Mouse (Mus musculus): ENCODE measurements around the gene Snap91. TPM values are rescaled to one million over a fixed set of nuclear protein-coding genes. Genes with fewer than 3 reads are reported as not detected.
A peak's percentile ranks its signal among the peaks of the same experiment; 100 is the strongest.

Gene Snap91
- polyA plus RNA-seq, 1 experiment from 2014 or later, result 3.4 TPM

GRCm38 (mm10) chr9:86799099-86799498, 81.4 kb downstream of the Snap91 start:
- Histone ChIP-seq H3K9ac (ENCODE audit: low read length) (no peak overlapping the region), H3K4me2 (ENCODE audit: low read depth, severe bottlenecking) (no peak overlapping the region), H3K4me3 (ENCODE audit: low read depth, low read length) (no peak overlapping the region), H3K36me3 (ENCODE audit: control insufficient read depth, insufficient read depth, low read length) (no peaks in the 10 kb centered on the region), H3K27me3 (ENCODE audit: control insufficient read depth, insufficient read depth, low read length) (no peaks in the 10 kb centered on the region), H3K27ac (replicated peaks; ENCODE audit: low read depth, low read length) (no peak overlapping the region), H3K4me1 (ENCODE audit: control insufficient read depth, insufficient read depth, low read length) (no peaks in the 10 kb centered on the region), H3K9me3 (ENCODE audit: control insufficient read depth, low read length) (no peaks in the 10 kb centered on the region)
- no peak for DNase-seq (ENCODE audit: low spot score)
- WGBS, result 49% methylated on average over 7 of the region's 7 CpGs
- ATAC-seq (ENCODE audit: insufficient number of reproducible peaks, low FRiP score, low TSS enrichment, low read depth), result no peak

GRCm38 (mm10) chr9:86798686-86799085, 81.8 kb downstream of the Snap91 start:
- H3K4me3 ChIP-seq (ENCODE audit: low read depth, low read length), result no peak overlapping the region
- H3K27ac ChIP-seq (replicated peaks; ENCODE audit: low read depth, low read length), result no peak overlapping the region
- no peaks in the 10 kb centered on the region for H3K36me3 ChIP-seq (ENCODE audit: control insufficient read depth, insufficient read depth, low read length)
- H3K27me3 ChIP-seq (ENCODE audit: control insufficient read depth, insufficient read depth, low read length), result no peaks in the 10 kb centered on the region
- DNase-seq (ENCODE audit: low spot score), result no peak
- 45% methylated on average over 7 of the region's 7 CpGs for WGBS
- ATAC-seq (ENCODE audit: insufficient number of reproducible peaks, low FRiP score, low TSS enrichment, low read depth), result no peak
- no peak overlapping the region for H3K9ac ChIP-seq (ENCODE audit: low read length)
- H3K9me3 ChIP-seq (ENCODE audit: control insufficient read depth, low read length), result no peaks in the 10 kb centered on the region
- H3K4me2 ChIP-seq (ENCODE audit: low read depth, severe bottlenecking), result no peak overlapping the region
- H3K4me1 ChIP-seq (ENCODE audit: control insufficient read depth, insufficient read depth, low read length), result no peaks in the 10 kb centered on the region

GRCm38 (mm10) chr9:86798129-86798528, 82.3 kb downstream of the Snap91 start:
- H3K4me2 ChIP-seq (ENCODE audit: low read depth, severe bottlenecking), result no peak overlapping the region
- H3K36me3 ChIP-seq (ENCODE audit: control insufficient read depth, insufficient read depth, low read length), result no peaks in the 10 kb centered on the region
- H3K27ac ChIP-seq (replicated peaks; ENCODE audit: low read depth, low read length), result no peak overlapping the region
- WGBS, result 90% methylated on average over 5 of the region's 5 CpGs
- ATAC-seq (ENCODE audit: insufficient number of reproducible peaks, low FRiP score, low TSS enrichment, low read depth) (no peak), DNase-seq (ENCODE audit: low spot score) (no peak)
- H3K4me1 ChIP-seq (ENCODE audit: control insufficient read depth, insufficient read depth, low read length), result no peaks in the 10 kb centered on the region
- H3K9ac ChIP-seq (ENCODE audit: low read length), result no peak overlapping the region
- no peak overlapping the region for H3K4me3 ChIP-seq (ENCODE audit: low read depth, low read length)
- H3K9me3 ChIP-seq (ENCODE audit: control insufficient read depth, low read length), result no peaks in the 10 kb centered on the region
- H3K27me3 ChIP-seq (ENCODE audit: control insufficient read depth, insufficient read depth, low read length), result no peaks in the 10 kb centered on the region

GRCm38 (mm10) chr9:86797553-86797952, 82.9 kb downstream of the Snap91 start:
- DNase-seq (ENCODE audit: low spot score) (no peak), ATAC-seq (ENCODE audit: insufficient number of reproducible peaks, low FRiP score, low TSS enrichment, low read depth) (no peak)
- H3K4me1 ChIP-seq (ENCODE audit: control insufficient read depth, insufficient read depth, low read length), result no peaks in the 10 kb centered on the region
- H3K27me3 ChIP-seq (ENCODE audit: control insufficient read depth, insufficient read depth, low read length), result no peaks in the 10 kb centered on the region
- H3K27ac ChIP-seq (replicated peaks; ENCODE audit: low read depth, low read length), result no peak overlapping the region
- no peak overlapping the region for H3K4me3 ChIP-seq (ENCODE audit: low read depth, low read length)
- H3K9me3 ChIP-seq (ENCODE audit: control insufficient read depth, low read length), result no peaks in the 10 kb centered on the region
- WGBS, result 88% methylated on average over 4 of the region's 4 CpGs
- H3K36me3 ChIP-seq (ENCODE audit: control insufficient read depth, insufficient read depth, low read length), result no peaks in the 10 kb centered on the region
- H3K4me2 ChIP-seq (ENCODE audit: low read depth, severe bottlenecking), result no peak overlapping the region
- no peak overlapping the region for H3K9ac ChIP-seq (ENCODE audit: low read length)

- 66% methylated on average over 3 of the region's 3 CpGs for whole genome bisulfite sequencing
These were observed 85.2 kb downstream of the Snap91 start for GRCm38 (mm10) chr9:86795236-86795635.

GRCm38 (mm10) chr9:86791927-86792326, 88.5 kb downstream of the Snap91 start:
- Histone ChIP-seq H3K36me3 (ENCODE audit: control insufficient read depth, insufficient read depth, low read length) (no peaks in the 10 kb centered on the region), H3K27ac (replicated peaks; ENCODE audit: low read depth, low read length) (no peak overlapping the region), H3K9ac (ENCODE audit: low read length) (no peak overlapping the region), H3K9me3 (ENCODE audit: control insufficient read depth, low read length) (no peaks in the 10 kb centered on the region), H3K4me1 (ENCODE audit: control insufficient read depth, insufficient read depth, low read length) (no peaks in the 10 kb centered on the region), H3K4me2 (ENCODE audit: low read depth, severe bottlenecking) (no peak overlapping the region), H3K27me3 (ENCODE audit: control insufficient read depth, insufficient read depth, low read length) (no peaks in the 10 kb centered on the region), H3K4me3 (ENCODE audit: low read depth, low read length) (no peak overlapping the region)
- whole genome bisulfite sequencing, result 81% methylated on average over 7 of the region's 7 CpGs
- DNase-seq (ENCODE audit: low spot score), result peak; percentile 17
- no peak for ATAC-seq (ENCODE audit: insufficient number of reproducible peaks, low FRiP score, low TSS enrichment, low read depth)

More at GRCm38 (mm10) chr9:86795236-86795635, 85.2 kb downstream of the Snap91 start:
- H3K4me2 ChIP-seq (ENCODE audit: low read depth, severe bottlenecking), result no peak overlapping the region
- no peaks in the 10 kb centered on the region for H3K4me1 ChIP-seq (ENCODE audit: control insufficient read depth, insufficient read depth, low read length)
- H3K36me3 ChIP-seq (ENCODE audit: control insufficient read depth, insufficient read depth, low read length), result no peaks in the 10 kb centered on the region
- no peak for DNase-seq (ENCODE audit: low spot score)
- H3K4me3 ChIP-seq (ENCODE audit: low read depth, low read length), result no peak overlapping the region
- H3K9me3 ChIP-seq (ENCODE audit: control insufficient read depth, low read length), result no peaks in the 10 kb centered on the region
- no peak overlapping the region for H3K9ac ChIP-seq (ENCODE audit: low read length)
- ATAC-seq (ENCODE audit: insufficient number of reproducible peaks, low FRiP score, low TSS enrichment, low read depth), result no peak
- H3K27ac ChIP-seq (replicated peaks; ENCODE audit: low read depth, low read length), result no peak overlapping the region
- no peaks in the 10 kb centered on the region for H3K27me3 ChIP-seq (ENCODE audit: control insufficient read depth, insufficient read depth, low read length)

- Histone ChIP-seq H3K27me3 (ENCODE audit: control insufficient read depth, insufficient read depth, low read length) (no peaks in the 10 kb centered on the region), H3K4me3 (ENCODE audit: low read depth, low read length) (no peak overlapping the region), H3K9ac (ENCODE audit: low read length) (no peak overlapping the region), H3K4me2 (ENCODE audit: low read depth, severe bottlenecking) (no peak overlapping the region), H3K9me3 (ENCODE audit: control insufficient read depth, low read length) (no peaks in the 10 kb centered on the region), H3K36me3 (ENCODE audit: control insufficient read depth, insufficient read depth, low read length) (no peaks in the 10 kb centered on the region), H3K27ac (replicated peaks; ENCODE audit: low read depth, low read length) (no peak overlapping the region), H3K4me1 (ENCODE audit: control insufficient read depth, insufficient read depth, low read length) (no peaks in the 10 kb centered on the region)
- 93% methylated on average over 6 of the region's 6 CpGs for whole genome bisulfite sequencing
- DNase-seq (ENCODE audit: low spot score) (peak; percentile 12), ATAC-seq (ENCODE audit: insufficient number of reproducible peaks, low FRiP score, low TSS enrichment, low read depth) (no peak)
These were observed 91.3 kb downstream of the Snap91 start for GRCm38 (mm10) chr9:86789186-86789585.

GRCm38 (mm10) chr9:86782836-86783235, 97.6 kb downstream of the Snap91 start:
- ATAC-seq (ENCODE audit: insufficient number of reproducible peaks, low FRiP score, low TSS enrichment, low read depth), result no peak
- Histone ChIP-seq H3K4me3 (ENCODE audit: low read depth, low read length) (no peak overlapping the region), H3K36me3 (ENCODE audit: control insufficient read depth, insufficient read depth, low read length) (no peaks in the 10 kb centered on the region), H3K27ac (replicated peaks; ENCODE audit: low read depth, low read length) (no peak overlapping the region), H3K4me1 (ENCODE audit: control insufficient read depth, insufficient read depth, low read length) (no peaks in the 10 kb centered on the region), H3K9me3 (ENCODE audit: control insufficient read depth, low read length) (no peaks in the 10 kb centered on the region), H3K4me2 (ENCODE audit: low read depth, severe bottlenecking) (no peak overlapping the region), H3K27me3 (ENCODE audit: control insufficient read depth, insufficient read depth, low read length) (no peaks in the 10 kb centered on the region), H3K9ac (ENCODE audit: low read length) (no peak overlapping the region)
- DNase-seq (ENCODE audit: low spot score), result peak; percentile 13
- 93% methylated on average over 2 of the region's 2 CpGs for WGBS

- DNase-seq (ENCODE audit: low spot score) (peak; percentile 6), ATAC-seq (ENCODE audit: insufficient number of reproducible peaks, low FRiP score, low TSS enrichment, low read depth) (no peak)
- Histone ChIP-seq H3K36me3 (ENCODE audit: control insufficient read depth, insufficient read depth, low read length) (no peaks in the 10 kb centered on the region), H3K4me1 (ENCODE audit: control insufficient read depth, insufficient read depth, low read length) (no peaks in the 10 kb centered on the region), H3K27me3 (ENCODE audit: control insufficient read depth, insufficient read depth, low read length) (no peaks in the 10 kb centered on the region), H3K9me3 (ENCODE audit: control insufficient read depth, low read length) (no peaks in the 10 kb centered on the region), H3K4me2 (ENCODE audit: low read depth, severe bottlenecking) (no peak overlapping the region), H3K4me3 (ENCODE audit: low read depth, low read length) (no peak overlapping the region), H3K9ac (ENCODE audit: low read length) (no peak overlapping the region), H3K27ac (replicated peaks; ENCODE audit: low read depth, low read length) (no peak overlapping the region)
- WGBS, result 91% methylated on average over 4 of the region's 4 CpGs
These were observed 99.0 kb downstream of the Snap91 start for GRCm38 (mm10) chr9:86781426-86781825.
